Mouse (Mus musculus) C2C12 (cell line): ENCODE measurements around the gene Ing4. TPM values are rescaled to one million over a fixed set of nuclear protein-coding genes. Genes with fewer than 3 reads are reported as not detected.
A peak's percentile ranks its signal among the peaks of the same experiment; 100 is the strongest.

Experiments
- H3K27me3 ChIP-seq: one replicate; pipeline ENCODE4 v1.6.1; 2011; ENCODE audit not compliant: control insufficient read depth, insufficient read depth, insufficient read length
- H3K36me3 ChIP-seq: one replicate; pipeline ENCODE4 v1.6.1; 2011; ENCODE audit not compliant: control insufficient read depth, insufficient read depth
- H3K4me3 ChIP-seq: one replicate; pipeline ENCODE4 v1.5.1; 2011; ENCODE audit warnings: mild to moderate bottlenecking, control low read depth; ENCODE audit not compliant: poor library complexity, insufficient read depth, severe bottlenecking
- H3K79me2 ChIP-seq: one replicate; pipeline ENCODE4 v1.6.1; 2011; ENCODE audit not compliant: control insufficient read depth, insufficient read depth
- H3K79me3 ChIP-seq: one replicate; pipeline ENCODE4 v1.6.1; 2011; ENCODE audit warnings: low read depth, control low read depth
- H3ac ChIP-seq: one replicate; pipeline ENCODE3; 2011; ENCODE audit warnings: low read depth; ENCODE audit not compliant: control insufficient read depth, insufficient read length
- CEBPB ChIP-seq: IDR thresholded peaks from one replicate; pipeline ENCODE4 v1.6.1; 2011; ENCODE audit warnings: low read depth, mild to moderate bottlenecking, control low read depth, moderate library complexity
- CTCF ChIP-seq: IDR thresholded peaks from one replicate; pipeline ENCODE4 v1.5.1; 2011; ENCODE audit not compliant: control insufficient read depth, insufficient read depth, insufficient read length
- FOSL1 ChIP-seq: IDR thresholded peaks from one replicate; pipeline ENCODE4 v1.8.0; 2011; ENCODE audit warnings: mild to moderate bottlenecking, low read length; ENCODE audit not compliant: poor library complexity, insufficient read depth, severe bottlenecking
- MAX ChIP-seq: IDR thresholded peaks from one replicate; pipeline ENCODE4 v1.6.1; 2011; ENCODE audit warnings: mild to moderate bottlenecking, control low read depth
- MYOD1 ChIP-seq: IDR thresholded peaks from one replicate; pipeline ENCODE4 v1.6.1; 2011; ENCODE audit warnings: low read depth; ENCODE audit not compliant: control insufficient read depth, insufficient read length
- MYOG ChIP-seq: IDR thresholded peaks from one replicate; pipeline ENCODE4 v1.6.1; 2011; ENCODE audit not compliant: control insufficient read depth, insufficient read length; ENCODE audit errors: extremely low read depth
- USF1 ChIP-seq: IDR thresholded peaks from one replicate; pipeline ENCODE4 v1.6.1; 2011; ENCODE audit warnings: low read depth, mild to moderate bottlenecking, control low read depth, moderate library complexity
- polyA plus RNA-seq: library from polyadenylated mRNA; unstranded; fragments of >200 nt; fragmentation: generic; extraction: Trizol; gene quantifications from one replicate; pipeline ENCODE4 v1.2.1, GENCODE M21; 2012; ENCODE audit warnings: missing spikeins

Gene Ing4
- polyA plus RNA-seq, 1 experiment: 23.6 TPM

DNA sequence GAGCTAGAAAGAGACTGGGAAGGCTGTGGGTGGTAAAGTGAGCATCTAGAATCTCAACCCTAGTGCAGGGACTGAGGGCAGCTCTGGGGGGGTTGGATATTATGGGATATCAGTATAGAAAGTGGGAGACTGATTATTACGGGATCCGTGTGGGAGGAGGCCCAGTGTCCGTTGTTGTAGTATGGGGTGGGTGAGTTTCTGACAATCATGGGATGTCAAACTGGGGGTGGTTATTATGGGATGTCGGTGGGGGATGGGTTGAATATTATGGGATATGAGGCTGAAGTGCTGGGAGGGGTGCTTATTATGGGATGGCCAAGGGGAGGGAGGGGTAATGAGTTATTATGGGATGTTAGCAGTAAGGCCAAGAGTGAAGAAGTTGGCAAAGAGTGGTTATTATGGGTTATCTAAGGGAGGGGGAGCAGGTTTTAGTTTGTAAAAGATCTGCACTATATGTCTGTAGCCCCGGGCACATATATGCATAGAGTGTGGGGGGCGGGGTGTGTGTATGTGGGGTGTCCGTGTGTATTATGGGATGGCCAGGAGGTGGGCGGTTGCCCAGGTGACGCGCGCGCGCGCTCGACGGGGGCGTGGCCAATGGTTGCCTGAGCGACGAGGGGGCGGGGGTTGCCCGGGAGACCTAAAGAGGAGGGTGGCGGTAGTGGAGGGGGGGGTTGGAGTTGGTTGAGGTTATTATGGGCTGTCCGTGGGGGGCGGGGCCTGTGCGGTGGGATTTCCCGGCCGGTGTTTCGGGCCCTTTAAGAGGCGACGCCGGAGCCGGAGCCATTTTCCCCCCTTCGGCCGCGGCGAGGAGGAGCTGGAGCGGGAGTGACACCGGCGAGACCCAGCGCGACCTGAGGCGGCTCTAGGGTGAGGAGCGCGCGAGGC, 56.1 kb downstream of the Ing4 start, which contains the start of gene Chd4:
Gene Chd4, plus strand, starts transcription at position 591 of the 888 bp plus-strand sequence.
- TF ChIP-seq USF1: no peak
- TF ChIP-seq MYOG: no peak
- no peak for TF ChIP-seq CEBPB
- TF ChIP-seq CTCF: no peak
- TF ChIP-seq FOSL1: no peak
- TF ChIP-seq MAX: no peak
- TF ChIP-seq MYOD1: no peak

GRCm38 (mm10) chr6:125096279-125096596, 56.7 kb downstream of the Ing4 start:
- H3K36me3 ChIP-seq: peaks cover 27% of the 10 kb centered on the region
- peaks cover 50% of the 10 kb centered on the region for H3K79me2 ChIP-seq
- TF ChIP-seq MYOD1 (no peak), CTCF (no peak), CEBPB (no peak), FOSL1 (no peak), MAX (no peak), USF1 (no peak), MYOG (no peak)
- H3K27me3 ChIP-seq: no peaks in the 10 kb centered on the region
- peaks cover 43% of the 10 kb centered on the region for H3K79me3 ChIP-seq
- peak overlapping the region; percentile 83 for H3ac ChIP-seq
- peak overlapping the region; percentile 92 for H3K4me3 ChIP-seq

More for the DNA sequence above, 56.1 kb downstream of the Ing4 start, which contains the start of gene Chd4:
- Histone ChIP-seq H3K79me2 (peaks cover 44% of the 10 kb centered on the region), H3K36me3 (peaks cover 21% of the 10 kb centered on the region), H3K4me3 (peak within 1 kb of the TSS; percentile 92), H3K27me3 (no peaks in the 10 kb centered on the region), H3K79me3 (peaks cover 38% of the 10 kb centered on the region), H3ac (peak within 1 kb of the TSS; percentile 83)

- H3K36me3 ChIP-seq: peaks cover 33% of the 10 kb centered on the region
- TF ChIP-seq MYOG (no peak), MYOD1 (no peak), MAX (no peak), CEBPB (no peak), CTCF (no peak), FOSL1 (no peak), USF1 (no peak)
- H3K4me3 ChIP-seq: peak overlapping the region; percentile 92
- peaks cover 47% of the 10 kb centered on the region for H3K79me3 ChIP-seq
- no peaks in the 10 kb centered on the region for H3K27me3 ChIP-seq
- peaks cover 55% of the 10 kb centered on the region for H3K79me2 ChIP-seq
- peak overlapping the region; percentile 83 for H3ac ChIP-seq
These were observed 57.2 kb downstream of the Ing4 start for GRCm38 (mm10) chr6:125096597-125097345.

DNA sequence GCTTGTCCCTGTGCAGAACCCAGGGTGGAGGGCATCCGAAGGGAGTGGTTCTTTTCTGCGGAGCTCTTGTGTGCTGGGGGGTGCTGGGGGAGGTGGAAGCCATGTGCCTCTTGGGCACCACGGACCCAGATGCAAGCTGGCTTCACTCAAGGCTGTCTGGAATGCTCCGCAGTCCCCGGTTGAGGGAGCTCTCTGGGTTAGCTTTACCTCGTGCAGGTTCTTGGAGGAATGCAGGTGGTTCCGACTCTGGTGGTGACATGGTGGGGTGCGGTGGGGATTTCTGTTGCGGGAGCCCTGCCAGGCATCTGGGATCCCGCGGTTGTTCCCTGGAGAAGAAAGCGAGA, 57.8 kb downstream of the Ing4 start:
- Histone ChIP-seq H3K27me3 (no peaks in the 10 kb centered on the region), H3K79me2 (peaks cover 60% of the 10 kb centered on the region), H3K79me3 (peaks cover 47% of the 10 kb centered on the region), H3ac (peak overlapping the region; percentile 83), H3K36me3 (peaks cover 38% of the 10 kb centered on the region), H3K4me3 (peak overlapping the region; percentile 92)
- TF ChIP-seq MAX (no peak), MYOD1 (no peak), CTCF (no peak), FOSL1 (no peak), MYOG (no peak), USF1 (no peak), CEBPB (no peak)

- H3K79me2 ChIP-seq: peaks cover 67% of the 10 kb centered on the region
- no peaks in the 10 kb centered on the region for H3K27me3 ChIP-seq
- H3ac ChIP-seq: peak overlapping the region; percentile 83
- peaks cover 47% of the 10 kb centered on the region for H3K79me3 ChIP-seq
- H3K4me3 ChIP-seq: peak overlapping the region; percentile 92
- no peak for TF ChIP-seq CEBPB
- H3K36me3 ChIP-seq: peaks cover 45% of the 10 kb centered on the region
These were observed 58.4 kb downstream of the Ing4 start for GRCm38 (mm10) chr6:125097951-125098350.
